Mouse (Mus musculus) midbrain, embryonic 14.5 days (tissue): ENCODE data around the gene Olfr572. TPM values are rescaled to one million over a fixed set of nuclear protein-coding genes. Genes with fewer than 3 reads are reported as not detected.

Experiments
- polyA plus RNA-seq: library from polyadenylated mRNA; unstranded; fragments of >200 nt; fragmentation: Nextera tagmentation; extraction: Ambion mirVana; gene quantifications from 2 replicates; pipeline ENCODE4 v1.2.1, GENCODE M21; 2014

Olfr572 gene
- polyA plus RNA-seq, 1 experiment from 2014 or later: not detected

Other genes with a start within 250 kb of the Olfr572 start
- 6.5 and 8.1 TPM in 2 replicates for gene Trim68, start 237.1 kb upstream of the Olfr572 start, polyA plus RNA-seq
- not detected in 2 replicates for gene Olfr557, start 228.5 kb upstream of the Olfr572 start, polyA plus RNA-seq
- gene Olfr558, start 222.2 kb upstream of the Olfr572 start, polyA plus RNA-seq: not detected in 2 replicates
- gene Olfr33, start 205.3 kb upstream of the Olfr572 start, polyA plus RNA-seq: not detected in 2 replicates
- gene Olfr559, start 196.9 kb upstream of the Olfr572 start, polyA plus RNA-seq: not detected in 2 replicates
- not detected in 2 replicates for gene Olfr560, start 165.0 kb upstream of the Olfr572 start, polyA plus RNA-seq
- gene Olfr78, start 164.9 kb upstream of the Olfr572 start, polyA plus RNA-seq: not detected in 2 replicates
- not detected in 2 replicates for gene Olfr561, start 153.2 kb upstream of the Olfr572 start, polyA plus RNA-seq
- gene Olfr564, start 120.9 kb upstream of the Olfr572 start, polyA plus RNA-seq: not detected in 2 replicates
- not detected in 2 replicates for gene Olfr566, start 65.6 kb upstream of the Olfr572 start, polyA plus RNA-seq
- gene Olfr568, start 47.3 kb upstream of the Olfr572 start, polyA plus RNA-seq: not detected in 2 replicates
- gene Olfr569, start 33.5 kb upstream of the Olfr572 start, polyA plus RNA-seq: not detected in 2 replicates
- gene Olfr570, start 29.8 kb upstream of the Olfr572 start, polyA plus RNA-seq: not detected in 2 replicates
- gene Olfr571, start 6.9 kb upstream of the Olfr572 start, polyA plus RNA-seq: not detected in 2 replicates
- gene Olfr573-ps1, start 18.2 kb downstream of the Olfr572 start, polyA plus RNA-seq: not detected in 2 replicates
- not detected in 2 replicates for gene Olfr574, start 24.1 kb downstream of the Olfr572 start, polyA plus RNA-seq
- gene Olfr575, start 34.4 kb downstream of the Olfr572 start, polyA plus RNA-seq: not detected in 2 replicates
- not detected in 2 replicates for gene Olfr576, start 38.3 kb downstream of the Olfr572 start, polyA plus RNA-seq
- not detected in 2 replicates for gene Olfr577, start 51.5 kb downstream of the Olfr572 start, polyA plus RNA-seq
- not detected in 2 replicates for gene Olfr578, start 64.9 kb downstream of the Olfr572 start, polyA plus RNA-seq
- not detected in 2 replicates for gene Olfr582, start 113.6 kb downstream of the Olfr572 start, polyA plus RNA-seq
- not detected in 2 replicates for gene Olfr583, start 126.9 kb downstream of the Olfr572 start, polyA plus RNA-seq
- gene Olfr584, start 157.5 kb downstream of the Olfr572 start, polyA plus RNA-seq: not detected in 2 replicates
- gene Olfr585, start 173.3 kb downstream of the Olfr572 start, polyA plus RNA-seq: not detected in 2 replicates
- gene Olfr586, start 201.2 kb downstream of the Olfr572 start, polyA plus RNA-seq: not detected in 2 replicates
- gene Olfr588-ps1, start 216.5 kb downstream of the Olfr572 start, polyA plus RNA-seq: not detected in 2 replicates
- not detected in 2 replicates for gene Olfr589, start 231.9 kb downstream of the Olfr572 start, polyA plus RNA-seq